Mouse (Mus musculus) activated CD4-positive, CD25-positive, alpha-beta regulatory T cell, adult 4 months (primary cell): ENCODE data around the gene Grid2. TPM values are rescaled to one million over a fixed set of nuclear protein-coding genes. Genes with fewer than 3 reads are reported as not detected.

Experiments used
- ATAC-seq: one replicate; pipeline ENCODE4 v1.8.0; 2017
- polyA plus RNA-seq, 2 experiments: library from polyadenylated mRNA; unstranded; fragments of 100-300 nt; shearing (Covaris generic); gene quantifications; one replicate each; pipeline ENCODE4 v1.2.1; 2017

The Grid2 gene
- polyA plus RNA-seq, 2 experiments from 2014 or later = 0.16 TPM; not detected in 1

DNA sequence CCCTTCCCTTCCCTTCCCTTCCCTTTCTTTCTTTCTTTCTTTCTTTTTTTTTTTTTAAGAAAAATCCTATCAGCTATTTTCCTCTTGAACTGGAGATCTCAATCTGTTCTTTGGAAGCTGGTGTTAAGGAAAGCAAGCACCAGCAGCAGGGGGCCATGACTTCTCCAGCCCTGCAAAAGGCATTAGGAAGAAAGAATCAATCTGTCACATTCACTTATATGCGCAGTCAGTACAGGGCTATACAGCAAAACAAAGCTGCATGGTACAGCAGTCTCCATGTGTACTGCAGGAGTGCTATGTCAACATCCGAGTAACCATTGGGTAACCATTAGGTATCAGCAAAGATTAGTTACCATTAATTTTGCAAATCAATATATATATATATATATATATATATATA, 809.0 kb downstream of the Grid2 start:
- no peak for ATAC-seq

DNA sequence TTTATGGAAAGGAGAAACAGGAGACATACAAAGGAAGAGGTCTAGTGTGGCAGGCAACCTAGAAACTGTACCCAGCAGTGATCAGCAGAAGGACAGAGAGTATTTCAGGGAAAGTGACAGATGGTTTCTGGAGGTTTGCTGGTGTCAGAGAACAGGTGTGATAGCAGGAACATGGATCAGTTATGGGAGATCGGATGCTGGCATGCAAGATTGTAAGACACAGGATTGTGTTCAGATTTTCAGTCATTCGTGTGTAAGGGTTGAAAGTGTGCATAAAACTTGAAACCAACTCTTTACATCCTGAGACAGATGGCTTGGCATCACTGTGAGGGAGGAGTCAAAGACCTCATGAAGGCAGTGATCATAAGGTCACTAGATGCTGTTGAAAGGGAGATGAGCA, 817.7 kb downstream of the Grid2 start:
- ATAC-seq = no peak

DNA sequence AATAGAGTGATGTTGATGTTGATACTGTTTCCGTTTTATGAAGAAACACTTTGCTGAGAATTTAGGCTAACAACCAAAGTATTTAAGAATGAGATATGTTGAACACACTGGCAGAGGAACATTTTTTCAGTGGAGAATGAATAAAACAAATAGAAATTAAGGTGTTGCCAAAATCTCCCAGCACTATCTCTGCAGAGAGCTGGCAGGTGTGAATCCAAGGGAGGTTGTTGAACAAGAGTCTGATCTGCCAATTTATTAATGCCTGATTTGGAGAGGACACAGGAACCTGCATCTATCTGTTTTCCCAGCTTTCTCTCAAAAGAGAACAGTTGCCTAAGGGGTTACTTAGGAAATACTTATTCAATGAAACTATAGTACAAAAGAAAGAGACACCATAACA, 822.2 kb downstream of the Grid2 start:
- no peak for ATAC-seq

DNA sequence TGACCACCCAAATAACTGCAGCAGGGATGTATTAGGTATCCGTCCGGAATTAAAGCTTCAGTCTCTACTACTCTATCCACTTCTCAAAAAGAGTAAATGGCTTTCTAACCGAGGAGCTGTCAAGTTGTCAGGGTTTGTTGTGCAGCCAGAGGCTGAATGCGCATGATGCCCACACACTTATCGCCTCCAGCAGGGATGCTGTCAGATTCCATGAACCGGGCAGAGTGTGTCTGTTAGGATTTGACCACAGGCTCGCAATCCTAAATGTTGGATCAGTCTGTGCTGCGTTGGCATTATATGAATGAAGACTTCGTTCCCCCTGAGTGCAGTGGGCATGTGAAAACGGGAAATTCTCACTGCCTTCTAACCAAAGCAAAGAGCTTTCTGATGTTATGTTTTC, 843.0 kb downstream of the Grid2 start:
- ATAC-seq = no peak

DNA sequence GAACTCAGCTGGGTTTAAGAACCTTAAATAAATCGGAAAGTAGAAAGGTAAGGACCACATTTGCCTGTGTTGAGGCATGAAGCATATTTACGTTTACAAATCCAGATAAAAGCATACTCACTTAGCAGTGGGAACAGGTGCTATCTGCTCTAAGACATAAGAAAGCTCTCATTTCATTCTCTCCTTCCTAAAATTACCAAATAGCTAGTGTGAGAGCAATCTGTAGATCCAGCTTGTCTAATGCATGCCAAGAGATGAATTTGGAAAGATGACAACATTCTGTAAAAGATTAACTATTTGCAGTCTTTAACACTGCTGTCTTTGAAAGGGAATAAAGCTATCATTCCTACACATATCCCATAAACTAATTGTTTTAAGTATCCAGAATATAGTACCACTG, 858.9 kb downstream of the Grid2 start:
- no peak for ATAC-seq

DNA sequence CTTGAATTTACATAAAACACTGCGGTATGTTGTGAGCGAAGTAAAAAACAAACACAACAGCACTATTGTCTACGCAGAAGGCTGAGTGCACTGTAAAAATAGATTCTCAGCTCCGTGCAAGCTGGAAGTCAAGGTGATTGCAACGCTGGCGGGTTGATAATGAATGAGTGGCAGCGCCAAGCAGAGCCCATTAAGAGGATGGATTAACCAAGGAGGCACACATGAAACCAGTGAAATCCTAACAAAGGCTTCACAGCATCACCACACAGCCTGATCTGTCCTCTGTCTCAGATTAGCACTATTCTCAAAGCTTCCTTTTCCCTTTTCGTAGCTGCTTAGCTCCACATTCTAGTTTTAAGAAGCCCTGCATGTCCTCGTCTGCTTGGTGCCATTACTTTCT, 880.6 kb downstream of the Grid2 start:
- ATAC-seq = no peak

- ATAC-seq = no peak
Observed at GRCm38 (mm10) chr6:64148613-64149012, 892.9 kb downstream of the Grid2 start.

DNA sequence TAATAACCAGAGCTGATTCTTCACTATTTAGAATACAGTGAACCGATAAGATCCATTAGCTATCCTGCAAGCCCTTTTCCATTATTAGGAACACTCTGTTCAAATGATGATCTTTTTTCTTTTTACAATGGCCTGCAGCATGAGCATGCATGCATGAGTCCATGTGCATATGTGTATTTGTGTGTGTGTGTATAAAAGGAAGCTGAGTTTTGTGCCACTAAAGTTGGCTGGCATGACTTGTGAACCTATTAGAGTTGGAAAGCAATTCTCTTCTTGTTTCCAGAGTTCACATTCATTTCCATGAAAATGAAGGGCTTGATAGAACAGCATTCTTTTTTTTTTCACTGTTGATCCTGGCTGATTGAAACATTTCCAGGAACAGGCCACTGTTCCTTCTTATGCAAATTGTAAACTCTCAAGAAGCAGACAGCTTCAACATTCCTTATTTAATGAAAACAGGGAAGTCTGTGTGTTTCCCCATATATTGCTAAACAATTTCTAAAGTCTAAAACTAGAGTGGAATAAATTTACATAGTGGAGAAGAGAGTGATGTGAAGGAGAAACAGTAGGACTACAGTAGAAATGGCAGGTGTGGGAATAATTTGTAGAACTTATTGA, 919.4 kb downstream of the Grid2 start:
- ATAC-seq = no peak

DNA sequence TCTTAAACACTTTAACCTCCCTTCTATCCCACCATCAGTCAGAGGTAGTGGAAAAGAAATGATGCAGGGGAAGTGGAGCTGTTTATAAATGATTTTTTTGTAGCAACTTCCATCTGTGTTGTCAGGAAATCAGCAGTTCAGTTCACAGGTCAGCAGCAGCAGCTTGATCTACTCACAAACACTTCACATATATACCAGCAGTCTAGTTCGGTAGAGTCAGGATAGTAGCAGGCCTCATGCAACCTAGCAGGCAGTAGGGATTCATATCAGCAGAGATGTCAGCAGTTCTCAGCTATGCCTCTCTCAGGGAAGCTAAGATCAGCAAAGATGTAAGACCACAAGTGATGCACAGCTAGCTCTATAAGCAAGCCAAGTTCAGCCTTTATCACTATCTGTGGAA, 938.0 kb downstream of the Grid2 start:
- ATAC-seq = no peak

- no peak for ATAC-seq
Observed at GRCm38 (mm10) chr6:64202396-64203122, 946.9 kb downstream of the Grid2 start.

- no peak for ATAC-seq
Observed at GRCm38 (mm10) chr6:64236351-64236750, 980.7 kb downstream of the Grid2 start.

- no peak for ATAC-seq
Observed at GRCm38 (mm10) chr6:64240526-64240925, 984.9 kb downstream of the Grid2 start.

DNA sequence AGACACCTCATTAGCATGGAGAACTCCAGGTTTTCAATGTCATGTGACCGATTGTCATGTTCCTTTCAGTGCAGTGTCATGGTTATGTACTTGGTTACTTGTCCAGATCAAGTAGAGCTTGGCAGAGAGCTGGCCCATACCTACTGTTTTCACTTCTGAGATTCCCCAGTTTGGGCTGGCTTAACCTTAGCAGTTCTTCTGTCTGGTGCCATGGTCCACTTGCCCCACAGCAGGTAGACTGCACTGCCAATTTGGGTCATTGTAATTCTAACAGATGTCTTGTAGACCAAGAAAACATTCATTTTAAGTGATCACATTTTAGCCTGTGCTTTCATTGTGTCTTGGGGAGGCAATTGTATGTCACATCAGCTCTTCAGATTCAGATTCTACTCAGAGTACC, 990.3 kb downstream of the Grid2 start:
- no peak for ATAC-seq

DNA sequence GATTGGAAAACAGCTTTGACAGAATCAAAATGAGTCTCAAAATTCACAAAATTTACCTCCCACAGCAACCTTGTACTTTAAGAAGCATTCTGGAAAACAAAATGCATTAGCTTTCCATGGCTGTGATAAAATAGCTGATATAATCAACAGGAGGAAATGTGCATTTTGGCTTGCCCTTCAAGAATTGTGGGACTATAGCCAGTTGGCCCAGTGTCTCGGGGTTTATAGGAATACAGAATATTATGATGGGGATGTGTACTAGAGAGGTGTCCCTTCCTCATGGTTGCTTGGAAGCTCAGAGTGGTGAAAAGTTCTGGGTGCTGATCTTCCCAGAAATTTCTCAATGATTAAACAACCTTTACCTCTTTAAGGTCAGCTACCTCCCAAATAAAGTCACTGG, 995.4 kb downstream of the Grid2 start:
- ATAC-seq = no peak

DNA sequence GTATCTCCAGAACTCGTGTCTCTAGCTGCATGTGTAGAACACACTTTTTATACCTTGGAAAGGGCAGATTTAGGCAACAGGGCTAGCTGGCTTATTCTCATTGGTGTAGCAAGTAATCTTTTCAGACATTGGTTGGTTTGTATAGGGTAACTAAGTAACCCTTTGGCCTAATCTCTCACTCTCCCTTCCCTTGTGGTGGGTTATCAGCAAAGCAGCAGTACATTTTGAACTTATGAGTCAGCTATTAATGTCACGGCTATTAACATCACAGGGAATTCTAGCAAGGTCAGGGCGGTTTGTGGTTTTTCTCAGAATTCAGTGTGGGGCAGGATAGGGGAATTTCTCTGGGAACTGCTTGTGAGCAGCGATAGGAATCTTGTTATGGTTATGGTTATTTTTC, 1007.8 kb downstream of the Grid2 start:
- no peak for ATAC-seq

GRCm38 (mm10) chr6:64264224-64264623, 1008.5 kb downstream of the Grid2 start:
- no peak for ATAC-seq

- ATAC-seq = no peak
Observed at GRCm38 (mm10) chr6:64274319-64275114, 1018.8 kb downstream of the Grid2 start.

DNA sequence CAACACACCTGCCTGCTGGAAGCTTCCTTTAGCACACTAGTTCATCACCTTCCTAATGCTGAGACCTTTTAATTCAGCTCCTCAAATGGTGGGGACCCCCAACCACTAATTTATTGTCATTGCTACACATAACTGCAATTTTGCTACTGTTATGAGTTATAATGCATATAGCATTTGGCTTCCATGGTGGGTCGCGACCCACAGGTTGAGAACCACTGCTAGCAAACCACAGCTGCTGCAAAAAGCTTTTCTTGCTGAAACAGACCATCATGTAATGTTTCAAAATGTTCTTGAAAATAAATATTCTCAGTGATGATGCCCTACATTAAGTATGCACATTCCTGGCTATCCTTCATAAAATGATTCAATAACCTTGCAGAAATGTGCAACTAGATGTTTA, 1024.3 kb downstream of the Grid2 start:
- no peak for ATAC-seq

GRCm38 (mm10) chr6:64293761-64294160, 1038.1 kb downstream of the Grid2 start:
- ATAC-seq = no peak

DNA sequence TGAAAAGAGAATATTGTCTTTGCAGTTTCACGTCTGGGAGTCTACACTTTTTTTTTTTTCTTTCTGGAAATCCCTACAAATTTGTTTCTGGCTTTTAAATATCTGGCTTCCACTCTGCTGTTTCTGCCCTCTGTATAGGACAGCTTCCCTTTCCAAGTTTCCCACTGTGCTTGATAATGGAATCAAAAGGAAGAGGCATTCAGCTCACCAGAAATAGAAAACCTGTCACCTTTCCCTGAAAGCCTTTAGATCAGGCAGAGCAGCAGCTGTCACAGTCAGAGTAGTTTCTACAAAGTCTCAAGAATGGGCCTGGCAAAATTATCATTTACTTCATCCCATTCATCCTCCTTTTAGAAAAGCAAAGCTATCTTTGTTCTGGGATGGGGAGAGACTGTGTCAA, 1042.0 kb downstream of the Grid2 start:
- no peak for ATAC-seq

- ATAC-seq = no peak
Observed at GRCm38 (mm10) chr6:64304709-64305476, 1049.2 kb downstream of the Grid2 start.

GRCm38 (mm10) chr6:64308631-64309030, 1053.0 kb downstream of the Grid2 start:
- no peak for ATAC-seq

- ATAC-seq = no peak
Observed at GRCm38 (mm10) chr6:64313132-64313531, 1057.5 kb downstream of the Grid2 start.
